Mouse (Mus musculus) right cerebral cortex, postnatal 4 days (tissue): ENCODE measurements around the gene Agpat4.
"Not testable (repeated sequence)": the region's sequence is repeated elsewhere in the genome, so short reads cannot be mapped to it uniquely, and the experiment has no call there.

Source experiments
- DNase-seq: peaks from one replicate; pipeline ENCODE4 v3.0.0-alpha.2; 2022

Gene Agpat4

GRCm38 (mm10) chr17:12201086-12201485 lies 82.6 kb downstream of the Agpat4 start:
- no peak for DNase-seq

- no peak for DNase-seq
Observed at GRCm38 (mm10) chr17:12203414-12203897, 85.0 kb downstream of the Agpat4 start.

GRCm38 (mm10) chr17:12204246-12204645 lies 85.7 kb downstream of the Agpat4 start:
- no peak for DNase-seq

GRCm38 (mm10) chr17:12204689-12205014 lies 86.1 kb downstream of the Agpat4 start:
- no peak for DNase-seq

DNA sequence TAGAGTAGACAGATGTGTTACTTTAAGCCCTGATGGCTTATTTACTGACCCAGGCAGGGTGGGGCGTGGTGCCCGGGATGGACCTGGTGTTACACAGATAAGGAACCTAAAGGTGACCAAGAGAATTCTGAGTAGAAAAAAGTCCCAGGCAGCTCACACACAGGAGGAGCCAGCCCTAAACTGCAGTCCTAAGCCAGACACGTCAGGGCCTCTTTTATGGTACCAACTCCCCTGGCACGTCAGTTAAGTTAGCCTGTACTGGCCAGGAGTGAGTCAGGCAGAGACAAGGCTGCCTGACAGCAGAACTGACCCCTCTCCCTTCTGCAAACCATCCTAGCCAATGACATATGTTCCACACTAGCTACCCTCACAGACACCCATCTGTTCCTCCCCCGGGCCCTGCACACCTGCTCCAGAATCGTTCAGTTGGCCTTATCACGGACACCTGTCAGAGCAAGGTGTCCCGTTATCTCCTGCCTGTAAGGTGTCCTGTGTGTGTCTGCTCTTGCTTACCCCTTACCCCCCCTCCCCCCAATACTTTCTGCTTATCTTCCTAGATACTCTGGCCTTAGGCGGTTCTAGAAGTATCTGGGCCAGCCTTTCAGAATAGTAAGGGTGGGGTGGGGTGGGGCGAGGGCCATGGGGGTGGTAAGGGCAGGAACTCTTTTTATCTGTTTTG lies 86.7 kb downstream of the Agpat4 start:
- no peak for DNase-seq

DNA sequence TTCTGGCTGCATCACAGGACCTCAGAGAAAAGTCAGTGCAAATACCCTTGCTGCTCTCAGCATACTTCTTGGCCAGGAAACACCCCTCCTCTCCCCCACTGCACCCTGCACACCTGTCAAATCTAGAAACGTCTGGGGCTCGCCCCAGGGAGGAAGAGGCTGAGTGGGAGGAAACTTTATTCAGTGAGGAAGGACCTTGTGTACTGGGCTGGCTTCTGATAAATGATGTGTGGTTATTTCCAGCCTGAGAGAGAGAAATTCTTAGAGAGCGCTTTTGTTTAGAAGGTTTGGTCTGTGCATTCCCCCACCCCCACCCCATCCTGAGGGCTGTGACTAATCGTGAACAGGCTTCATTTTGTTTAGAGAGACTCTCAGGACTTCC lies 87.2 kb downstream of the Agpat4 start:
- no peak for DNase-seq

GRCm38 (mm10) chr17:12206248-12206647 lies 87.7 kb downstream of the Agpat4 start:
- no peak for DNase-seq

DNA sequence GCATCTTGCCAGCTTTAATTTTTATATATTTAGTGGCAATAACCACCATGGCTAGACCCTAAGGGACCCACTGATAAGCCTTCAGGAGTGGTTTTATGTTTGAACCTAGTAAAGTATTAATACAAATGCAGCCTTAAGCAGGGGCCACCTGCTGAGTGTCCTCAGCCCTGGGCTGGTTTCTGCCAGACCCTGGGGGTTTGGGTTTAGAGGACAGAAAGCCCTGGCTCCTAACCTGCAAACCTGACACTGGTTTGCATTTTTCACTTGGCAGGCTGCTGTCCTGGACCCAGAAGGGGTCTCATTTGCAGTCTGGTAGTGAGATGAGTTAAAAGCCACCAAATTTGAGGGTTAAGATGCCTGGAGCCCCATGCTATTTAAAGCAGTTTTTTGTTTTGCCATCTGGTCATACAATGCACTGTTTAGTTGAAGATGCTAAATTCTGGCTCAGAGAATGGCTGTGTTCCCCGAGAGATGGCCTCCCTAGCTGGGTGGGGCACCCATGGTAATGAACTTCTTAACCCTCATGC lies 88.6 kb downstream of the Agpat4 start:
- no peak for DNase-seq

DNA sequence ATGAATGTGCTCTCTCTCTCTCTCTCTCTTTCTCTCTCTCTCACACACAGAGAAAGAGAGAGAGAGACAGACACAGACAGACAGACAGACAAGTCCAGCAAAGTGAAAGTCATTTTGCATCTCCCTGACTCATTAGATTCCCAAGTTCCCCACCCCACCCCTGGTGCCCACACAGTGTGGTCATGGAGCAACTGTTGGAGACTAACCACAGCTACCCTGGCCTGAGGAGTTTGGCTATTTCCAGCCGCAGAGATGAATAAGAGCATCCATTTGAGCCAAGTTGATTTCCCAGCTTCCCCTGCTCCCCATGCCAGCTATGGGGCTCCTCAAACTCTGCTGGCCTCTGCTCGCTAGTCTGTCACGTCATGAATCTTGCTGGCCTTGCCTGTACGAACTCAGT lies 91.0 kb downstream of the Agpat4 start:
- no peak for DNase-seq

DNA sequence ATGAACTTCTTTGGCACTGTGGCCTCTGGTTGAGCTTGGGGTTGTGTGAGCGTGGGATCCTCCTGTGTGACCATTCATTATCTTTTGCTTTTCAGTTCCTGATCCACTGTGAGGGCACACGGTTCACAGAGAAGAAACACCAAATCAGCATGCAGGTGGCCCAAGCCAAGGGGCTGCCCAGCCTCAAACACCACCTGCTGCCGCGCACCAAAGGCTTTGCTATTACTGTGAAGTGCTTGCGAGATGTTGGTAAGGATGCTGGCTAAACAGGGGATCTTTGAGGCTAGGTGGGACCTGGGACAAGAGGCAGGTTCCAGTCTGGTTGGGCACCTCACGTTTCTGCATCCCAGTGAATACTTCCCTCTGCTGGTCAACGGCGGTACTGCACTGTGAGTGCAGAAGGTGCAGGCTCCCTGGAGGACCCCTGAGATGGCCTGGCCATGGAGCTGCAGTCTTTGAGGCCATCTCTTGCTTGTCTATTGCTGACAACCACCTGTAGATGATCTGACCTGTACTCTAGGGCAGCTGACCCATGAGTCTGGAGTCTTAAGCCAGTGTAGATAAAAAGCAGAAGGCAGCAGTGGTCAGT lies 92.1 kb downstream of the Agpat4 start:
- peak; percentile 94 for DNase-seq

DNA sequence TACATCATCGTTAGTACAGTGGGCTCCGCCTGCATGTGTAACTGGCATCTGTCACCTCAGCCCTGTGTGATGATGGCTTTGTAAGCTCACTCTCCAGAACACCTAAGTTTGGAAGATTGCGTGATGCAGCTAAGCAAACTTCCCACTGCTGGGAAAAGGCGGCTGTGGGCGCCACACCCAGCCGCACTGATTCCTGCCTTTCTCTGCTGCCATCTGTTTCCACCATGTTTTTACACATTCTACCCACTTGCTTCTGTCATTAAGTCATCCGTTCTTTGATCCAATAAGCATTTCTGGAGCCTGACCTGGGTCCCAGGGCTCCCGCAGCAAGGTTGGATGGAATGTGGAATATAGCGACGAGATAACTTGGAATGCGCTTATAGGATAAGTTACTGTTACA lies 93.4 kb downstream of the Agpat4 start:
- DNase-seq = no peak

DNA sequence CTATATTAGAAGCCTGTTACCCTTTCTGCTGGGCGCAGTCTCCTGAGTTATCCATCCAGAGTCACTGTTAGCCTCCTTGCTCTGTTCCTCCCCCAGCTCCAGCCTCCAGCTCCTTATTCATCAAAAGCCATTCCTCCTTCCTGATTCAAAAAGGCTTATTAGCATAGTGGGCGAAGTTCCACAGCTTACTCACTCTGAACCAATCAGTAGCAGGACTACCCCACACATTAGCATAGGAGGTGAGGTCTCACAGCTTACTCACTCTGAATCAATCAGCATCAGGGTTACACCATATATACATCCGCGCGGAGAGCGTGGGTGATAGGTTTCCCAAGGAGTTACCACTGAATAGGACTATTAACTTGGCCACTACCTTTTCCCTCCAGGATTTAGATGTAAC lies 93.8 kb downstream of the Agpat4 start:
- no peak for DNase-seq

DNA sequence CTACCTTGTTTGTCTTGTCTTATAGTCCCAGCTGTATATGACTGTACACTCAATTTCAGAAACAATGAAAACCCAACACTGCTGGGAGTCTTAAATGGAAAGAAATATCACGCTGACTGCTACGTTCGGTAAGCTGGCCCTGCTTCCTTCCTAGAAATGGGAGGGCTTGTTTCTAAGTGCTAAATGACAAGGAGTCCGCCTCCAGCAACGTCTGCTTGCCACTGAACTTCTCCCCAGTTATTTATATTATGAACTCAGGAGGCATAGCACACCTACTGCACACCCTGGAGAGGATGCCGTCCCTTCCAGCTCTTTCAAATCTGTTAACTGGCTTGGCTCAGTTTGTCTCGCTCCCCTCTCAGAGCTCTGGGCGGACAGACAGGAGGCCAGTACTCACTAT lies 94.9 kb downstream of the Agpat4 start:
- DNase-seq = no peak

GRCm38 (mm10) chr17:12216224-12216623 lies 97.7 kb downstream of the Agpat4 start:
- DNase-seq = no peak

DNA sequence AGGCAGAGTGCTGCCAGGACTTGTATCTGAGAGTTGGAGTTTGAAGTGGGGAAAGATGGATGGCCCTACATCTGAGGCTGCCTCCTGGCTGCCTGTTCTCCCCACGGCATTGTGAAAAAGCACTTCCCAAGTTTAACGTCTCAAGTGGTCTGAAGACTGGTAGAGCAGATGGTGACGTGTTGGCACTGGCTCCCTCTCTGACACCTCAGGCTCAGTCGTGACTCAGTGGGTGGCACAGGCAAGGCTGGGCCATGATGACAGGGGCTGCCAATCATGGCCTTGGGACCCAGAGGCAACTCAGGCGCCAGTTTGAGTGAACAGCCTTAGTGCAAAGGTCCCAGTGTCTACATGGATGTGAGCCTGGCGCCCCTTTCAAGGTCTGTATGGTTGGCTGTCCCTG lies 103.4 kb downstream of the Agpat4 start:
- no peak for DNase-seq

- DNase-seq = no peak
Observed at GRCm38 (mm10) chr17:12223682-12224081, 105.2 kb downstream of the Agpat4 start.

DNA sequence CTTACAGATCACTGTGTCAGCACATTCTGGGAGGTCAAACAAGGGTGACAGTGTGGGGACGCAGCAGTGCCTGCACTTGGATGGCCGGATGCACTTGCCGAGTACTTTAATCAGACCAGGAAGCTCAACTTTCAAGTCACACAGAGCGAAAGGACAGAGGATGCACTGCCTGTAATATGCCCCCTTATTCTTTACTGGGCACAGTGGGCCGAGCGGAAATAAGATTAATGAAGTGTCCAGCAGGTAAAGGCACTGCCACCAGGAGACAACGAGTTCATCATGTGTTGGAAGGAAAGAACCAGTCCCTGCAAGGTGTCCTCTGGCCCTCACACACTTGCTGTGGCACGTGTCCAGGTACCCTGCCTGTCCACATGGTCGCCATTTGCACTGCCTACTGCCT lies 105.6 kb downstream of the Agpat4 start:
- DNase-seq = no peak

- not testable (repeated sequence) for DNase-seq
Observed at GRCm38 (mm10) chr17:12224551-12224950, 106.0 kb downstream of the Agpat4 start.

DNA sequence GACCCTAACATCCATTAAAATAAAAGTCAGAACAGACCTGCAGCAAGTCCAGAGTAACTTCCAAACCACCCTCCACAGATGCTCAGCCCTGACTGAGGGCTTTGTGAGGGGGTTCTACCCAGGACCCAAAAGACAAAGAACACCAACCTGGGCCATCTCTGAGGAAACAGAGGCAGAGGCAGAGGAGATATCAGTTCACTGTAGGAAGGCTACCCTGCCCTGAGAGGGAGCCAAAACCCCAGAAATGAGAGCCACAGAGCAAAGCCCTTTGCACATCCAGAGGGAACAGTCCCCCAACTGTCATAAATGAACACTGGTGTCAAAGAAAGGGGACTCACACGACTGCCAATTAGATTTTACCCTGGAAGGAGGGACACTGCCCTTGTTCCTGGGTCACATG lies 106.7 kb downstream of the Agpat4 start:
- no peak for DNase-seq

GRCm38 (mm10) chr17:12226551-12226950 lies 108.0 kb downstream of the Agpat4 start:
- DNase-seq = no peak

DNA sequence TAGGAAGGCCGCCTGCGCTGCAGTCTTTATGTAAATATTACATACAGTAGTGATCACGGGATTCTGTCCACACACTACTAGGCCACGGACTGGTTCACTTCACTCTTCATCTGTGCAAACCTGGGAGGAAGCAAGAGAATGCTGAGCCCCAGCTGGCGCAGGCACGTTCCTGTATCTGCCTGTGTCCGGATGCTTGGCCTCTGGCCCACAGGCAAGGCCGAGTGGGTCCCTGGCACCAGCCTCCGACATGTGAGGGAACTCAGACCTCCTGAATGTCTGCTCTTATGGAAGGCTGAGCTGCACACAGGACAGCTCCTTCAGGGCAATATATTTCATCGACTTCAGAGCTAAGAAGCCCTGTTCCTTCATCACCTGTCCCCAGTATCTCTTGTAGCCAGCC lies 109.5 kb downstream of the Agpat4 start:
- no peak for DNase-seq

- DNase-seq = no peak
Observed at GRCm38 (mm10) chr17:12228471-12228870, 110.0 kb downstream of the Agpat4 start.

GRCm38 (mm10) chr17:12229756-12230155 lies 111.3 kb downstream of the Agpat4 start:
- DNase-seq = no peak

- peak; percentile 47 for DNase-seq
Observed at GRCm38 (mm10) chr17:12230167-12230566, 111.7 kb downstream of the Agpat4 start.

GRCm38 (mm10) chr17:12231087-12231486 lies 112.6 kb downstream of the Agpat4 start:
- DNase-seq = no peak
